Mouse (Mus musculus) kidney, adult 9 months (tissue): Measurements from ENCODE around the gene Isyna1.

Source experiments
- DNase-seq: peaks from one replicate; pipeline ENCODE4 v3.0.0; 2022

Gene Isyna1

GRCm38 (mm10) chr8:70629574-70630531 lies 35.7 kb downstream of the Isyna1 start:
- DNase-seq: peak; percentile 91

GRCm38 (mm10) chr8:70630532-70631381 lies 36.6 kb downstream of the Isyna1 start:
- peak; percentile 88 for DNase-seq

- DNase-seq: peak; percentile 84
Measured at GRCm38 (mm10) chr8:70631436-70631835, 37.3 kb downstream of the Isyna1 start.

- DNase-seq: no peak
Measured at GRCm38 (mm10) chr8:70632346-70632892, 38.2 kb downstream of the Isyna1 start, which contains the start of gene Gdf15. Gene Gdf15 (minus strand): TSS chr8:70632456.

- DNase-seq: peak; percentile 90
Measured at GRCm38 (mm10) chr8:70634066-70634465, 39.9 kb downstream of the Isyna1 start.

GRCm38 (mm10) chr8:70635527-70635926 lies 41.4 kb downstream of the Isyna1 start:
- peak; percentile 85 for DNase-seq

GRCm38 (mm10) chr8:70636838-70637237 lies 42.7 kb downstream of the Isyna1 start:
- DNase-seq: peak; percentile 75

GRCm38 (mm10) chr8:70638752-70639151 lies 44.6 kb downstream of the Isyna1 start:
- DNase-seq: no peak

GRCm38 (mm10) chr8:70643019-70643418 lies 48.8 kb downstream of the Isyna1 start:
- DNase-seq: no peak

- peak; percentile 66 for DNase-seq
Measured at GRCm38 (mm10) chr8:70644065-70644464, 49.9 kb downstream of the Isyna1 start.

GRCm38 (mm10) chr8:70645501-70646224 lies 51.5 kb downstream of the Isyna1 start:
- peak; percentile 77 for DNase-seq

GRCm38 (mm10) chr8:70646369-70646768 lies 52.2 kb downstream of the Isyna1 start:
- no peak for DNase-seq

- no peak for DNase-seq
Measured at GRCm38 (mm10) chr8:70646775-70647174, 52.6 kb downstream of the Isyna1 start.
